Mouse (Mus musculus) embryonic facial prominence, embryonic 15.5 days (tissue): ENCODE data around the gene Abca12. TPM values are rescaled to one million over a fixed set of nuclear protein-coding genes. Genes with fewer than 3 reads are reported as not detected.

Experiments
- ATAC-seq: fragments of 200-750 bp; cut with Nextera tagmentation; 2 replicates; pipeline ENCODE4 v1.8.0; 2017; ENCODE audit warnings: low read depth, moderate TSS enrichment; ENCODE audit not compliant: insufficient number of reproducible peaks, low FRiP score, low TSS enrichment
- H3K27ac ChIP-seq: fragments of 300-500 bp; sonication (generic); replicated peaks from 2 replicates; pipeline ENCODE4 v1.5.1; 2015; ENCODE audit warnings: mild to moderate bottlenecking, inconsistent platforms
- H3K27me3 ChIP-seq: fragments of 300-500 bp; sonication (generic); 2 replicates; pipeline ENCODE4 v1.6.1; 2015; ENCODE audit warnings: inconsistent platforms
- H3K36me3 ChIP-seq: fragments of 300-500 bp; sonication (generic); 2 replicates; pipeline ENCODE4 v1.6.1; 2015; ENCODE audit warnings: mild to moderate bottlenecking, inconsistent platforms
- H3K4me1 ChIP-seq: fragments of 300-500 bp; sonication (generic); 2 replicates; pipeline ENCODE4 v1.6.1; 2015; ENCODE audit warnings: inconsistent platforms
- H3K4me2 ChIP-seq: fragments of 300-500 bp; sonication (generic); replicated peaks from 2 replicates; pipeline ENCODE4 v1.6.1; 2015; ENCODE audit warnings: mild to moderate bottlenecking, inconsistent platforms
- H3K4me3 ChIP-seq: fragments of 300-500 bp; sonication (generic); replicated peaks from 2 replicates; pipeline ENCODE4 v1.5.1; 2015; ENCODE audit warnings: mild to moderate bottlenecking, inconsistent platforms
- H3K9ac ChIP-seq: fragments of 300-500 bp; sonication (generic); 2 replicates; pipeline ENCODE4 v1.6.1; 2015; ENCODE audit warnings: inconsistent platforms
- H3K9me3 ChIP-seq: fragments of 300-500 bp; sonication (generic); replicated peaks from 2 replicates; pipeline ENCODE4 v1.6.1; 2016; ENCODE audit warnings: inconsistent platforms
- WGBS: fragments of 180-500 bp; shearing (Covaris S2); methylation state at CpG from one replicate; pipeline ENCODE4 v1.1.7; 2015; 5-methylcytosine and 5-hydroxymethylcytosine counted together
- polyA plus RNA-seq: library from polyadenylated mRNA; unstranded; fragments of >200 nt; fragmentation: Nextera tagmentation; extraction: Ambion mirVana; gene quantifications from 2 replicates; pipeline ENCODE4 v1.2.1, GENCODE M21; 2015

Abca12 gene
- polyA plus RNA-seq, 1 experiment from 2014 or later, result 5.0 TPM

DNA sequence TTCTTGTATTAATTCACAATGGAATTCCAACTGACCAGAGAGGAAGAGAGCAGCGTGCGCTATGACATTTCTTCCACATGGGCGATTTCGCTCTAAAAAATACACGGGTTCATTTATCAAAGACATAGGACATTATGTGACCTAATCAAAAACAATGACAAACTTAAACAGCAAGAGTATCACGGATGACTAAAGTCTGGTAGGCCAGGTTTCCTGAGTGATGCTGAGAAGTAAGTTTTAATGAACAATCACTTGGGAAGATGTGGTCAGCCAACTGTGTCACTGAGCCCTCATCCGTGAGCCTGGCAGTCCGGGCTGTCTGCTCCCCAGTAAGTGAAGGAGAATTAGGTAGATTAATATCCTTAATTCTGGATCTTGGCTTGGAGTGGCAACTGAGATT is 21.2 kb downstream of the Abca12 start:
- no peak for ATAC-seq
- Histone ChIP-seq H3K27ac (no peak overlapping the region), H3K4me3 (no peak overlapping the region), H3K4me2 (no peak overlapping the region), H3K36me3 (no peaks in the 10 kb centered on the region), H3K27me3 (no peaks in the 10 kb centered on the region), H3K9me3 (no peaks in the 10 kb centered on the region), H3K4me1 (no peaks in the 10 kb centered on the region), H3K9ac (no peak overlapping the region)
- WGBS, result 88% methylated on average over 8 of the region's 8 CpGs

DNA sequence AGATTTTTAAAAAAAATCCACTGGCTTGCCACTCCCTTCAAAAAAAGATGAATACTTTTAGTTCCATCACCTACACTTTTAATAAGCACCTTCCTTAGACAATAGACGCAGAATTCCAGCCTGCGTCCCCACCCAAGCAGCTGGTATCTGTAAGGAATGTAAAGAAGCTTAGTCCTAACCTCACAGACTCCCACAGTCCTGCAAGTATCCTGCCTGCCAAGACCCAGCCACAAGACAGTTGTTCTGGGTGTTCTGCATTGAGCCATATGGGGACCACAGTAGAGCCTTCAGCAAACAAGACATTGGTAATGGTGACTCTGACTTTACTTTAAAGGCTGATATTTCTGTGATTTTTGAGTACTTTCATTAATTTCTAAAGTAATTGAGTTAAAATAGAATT is 22.2 kb downstream of the Abca12 start:
- Histone ChIP-seq H3K4me3 (no peak overlapping the region), H3K27ac (no peak overlapping the region), H3K36me3 (no peaks in the 10 kb centered on the region), H3K4me1 (no peaks in the 10 kb centered on the region), H3K27me3 (no peaks in the 10 kb centered on the region), H3K9me3 (no peaks in the 10 kb centered on the region), H3K4me2 (no peak overlapping the region), H3K9ac (no peak overlapping the region)
- WGBS, result 69% methylated on average over 2 of the region's 2 CpGs
- no peak for ATAC-seq

DNA sequence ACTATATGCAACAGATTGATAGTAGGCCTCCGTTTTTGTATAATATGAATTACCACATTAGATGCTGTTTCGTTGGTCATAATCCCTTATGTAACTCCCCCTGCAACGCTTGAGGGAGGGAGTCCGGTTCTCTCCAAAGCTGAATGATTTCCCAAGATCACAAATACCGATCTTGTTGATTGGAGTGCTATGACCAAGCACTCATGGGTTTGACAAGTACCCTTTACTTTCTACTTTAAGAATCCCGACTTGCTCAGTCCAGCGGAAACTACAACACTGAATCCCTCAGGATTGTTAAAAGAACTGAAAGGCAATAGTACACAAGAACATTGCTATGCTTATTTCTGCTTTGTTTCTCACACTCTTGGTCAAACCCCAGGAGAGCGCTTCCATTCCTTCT is 28.1 kb downstream of the Abca12 start:
- Histone ChIP-seq H3K4me3 (no peak overlapping the region), H3K9ac (no peak overlapping the region), H3K27ac (no peak overlapping the region), H3K9me3 (no peaks in the 10 kb centered on the region), H3K36me3 (no peaks in the 10 kb centered on the region), H3K4me2 (no peak overlapping the region), H3K4me1 (no peaks in the 10 kb centered on the region), H3K27me3 (no peaks in the 10 kb centered on the region)
- ATAC-seq, result no peak
- 91% methylated on average over 8 of the region's 8 CpGs for WGBS

DNA sequence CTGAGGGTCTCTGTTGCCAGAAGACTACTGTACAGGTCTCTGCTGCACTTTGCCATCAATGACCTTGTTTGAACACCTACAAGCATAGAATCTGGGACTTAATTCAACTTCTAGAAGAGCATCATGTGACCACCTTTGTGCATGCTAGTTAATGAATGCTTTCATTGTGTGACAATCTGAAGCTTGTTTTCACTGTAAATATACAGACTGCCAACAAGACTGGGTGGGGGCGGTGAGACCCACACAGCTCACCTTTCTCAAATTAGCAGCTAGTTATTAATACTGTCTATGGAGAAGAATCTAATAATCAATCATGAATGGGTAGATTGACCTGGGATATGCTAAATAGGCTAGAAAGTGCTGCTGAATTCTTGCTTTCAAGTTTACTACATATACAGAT is 30.6 kb downstream of the Abca12 start:
- Histone ChIP-seq H3K27ac (no peak overlapping the region), H3K9me3 (no peaks in the 10 kb centered on the region), H3K4me3 (no peak overlapping the region), H3K9ac (no peak overlapping the region), H3K27me3 (no peaks in the 10 kb centered on the region), H3K4me2 (no peak overlapping the region), H3K4me1 (no peaks in the 10 kb centered on the region), H3K36me3 (no peaks in the 10 kb centered on the region)
- ATAC-seq, result no peak
- 69% methylated on average over 1 of the region's 1 CpGs for WGBS

DNA sequence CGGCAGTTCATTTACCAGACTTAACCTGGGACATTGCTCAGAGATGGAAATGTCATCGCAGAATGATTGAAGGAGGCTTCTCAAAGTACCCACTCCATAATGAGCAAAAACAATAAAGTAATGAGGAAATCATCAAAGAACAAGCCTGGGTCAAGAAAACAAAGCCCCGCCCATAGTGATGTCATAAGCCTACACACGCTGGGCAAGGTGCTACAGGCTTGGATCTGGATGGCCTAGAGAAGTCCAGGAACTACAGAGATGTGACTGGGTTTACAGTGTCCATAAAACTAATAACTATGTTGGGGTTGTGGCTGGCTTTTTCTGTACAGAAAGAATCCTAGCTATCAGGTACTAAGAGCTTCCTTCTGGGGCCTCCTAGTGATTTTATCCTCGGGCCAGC is 41.6 kb downstream of the Abca12 start:
- ATAC-seq, result no peak
- H3K36me3 ChIP-seq, result no peaks in the 10 kb centered on the region
- no peak overlapping the region for H3K4me3 ChIP-seq
- WGBS, result 89% methylated on average over 5 of the region's 5 CpGs
- no peaks in the 10 kb centered on the region for H3K27me3 ChIP-seq
- no peak overlapping the region for H3K27ac ChIP-seq
- H3K9me3 ChIP-seq, result no peaks in the 10 kb centered on the region
- H3K4me2 ChIP-seq, result no peak overlapping the region
- H3K9ac ChIP-seq, result no peak overlapping the region
- H3K4me1 ChIP-seq, result no peaks in the 10 kb centered on the region

DNA sequence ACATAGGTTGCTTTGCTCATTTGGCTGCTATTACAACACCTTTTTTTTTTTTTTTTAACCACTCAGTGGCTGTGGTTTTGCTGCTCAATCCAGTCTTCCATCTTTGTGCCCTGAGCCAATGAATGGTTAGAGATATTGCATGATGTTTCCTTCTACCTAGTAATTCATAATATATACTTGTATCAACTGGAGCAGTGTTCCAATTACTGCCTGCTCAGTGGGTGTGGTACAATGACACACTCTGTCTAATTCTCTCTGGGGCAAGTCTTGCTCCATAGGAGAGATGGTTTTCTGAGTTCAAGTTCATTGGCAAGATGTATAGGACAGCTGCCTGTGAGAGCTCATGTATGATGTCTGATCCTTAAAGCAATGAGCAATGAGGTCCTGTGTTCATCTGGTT is 44.4 kb downstream of the Abca12 start:
- no peak overlapping the region for H3K4me2 ChIP-seq
- no peak for ATAC-seq
- no peak overlapping the region for H3K4me3 ChIP-seq
- no peaks in the 10 kb centered on the region for H3K27me3 ChIP-seq
- no peak overlapping the region for H3K27ac ChIP-seq
- H3K9ac ChIP-seq, result no peak overlapping the region
- H3K4me1 ChIP-seq, result no peaks in the 10 kb centered on the region
- no peaks in the 10 kb centered on the region for H3K9me3 ChIP-seq
- H3K36me3 ChIP-seq, result no peaks in the 10 kb centered on the region

DNA sequence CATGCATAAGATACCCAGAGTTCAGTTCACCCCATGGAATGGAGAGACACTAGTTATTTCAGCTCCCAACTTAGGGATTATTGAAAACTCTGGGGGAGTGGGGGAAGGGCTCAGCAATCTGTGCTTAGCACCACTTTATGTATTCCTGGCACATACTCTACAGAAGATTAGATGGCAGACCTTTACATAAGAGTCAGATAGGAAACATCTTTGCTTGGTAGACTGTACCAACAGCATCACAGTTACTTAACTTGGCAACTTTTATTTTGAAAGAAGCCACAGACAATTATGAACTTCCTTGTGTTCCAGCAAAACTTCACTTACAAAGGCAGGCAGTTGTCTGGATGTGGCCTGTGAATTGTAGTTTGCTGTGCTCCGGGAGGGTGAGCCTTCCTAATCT is 46.9 kb downstream of the Abca12 start:
- ATAC-seq, result no peak
- H3K9ac ChIP-seq, result no peak overlapping the region
- no peaks in the 10 kb centered on the region for H3K9me3 ChIP-seq
- no peaks in the 10 kb centered on the region for H3K27me3 ChIP-seq
- H3K4me2 ChIP-seq, result no peak overlapping the region
- no peak overlapping the region for H3K4me3 ChIP-seq
- no peaks in the 10 kb centered on the region for H3K4me1 ChIP-seq
- 44% methylated on average over 1 of the region's 1 CpGs for WGBS
- no peak overlapping the region for H3K27ac ChIP-seq
- H3K36me3 ChIP-seq, result no peaks in the 10 kb centered on the region

DNA sequence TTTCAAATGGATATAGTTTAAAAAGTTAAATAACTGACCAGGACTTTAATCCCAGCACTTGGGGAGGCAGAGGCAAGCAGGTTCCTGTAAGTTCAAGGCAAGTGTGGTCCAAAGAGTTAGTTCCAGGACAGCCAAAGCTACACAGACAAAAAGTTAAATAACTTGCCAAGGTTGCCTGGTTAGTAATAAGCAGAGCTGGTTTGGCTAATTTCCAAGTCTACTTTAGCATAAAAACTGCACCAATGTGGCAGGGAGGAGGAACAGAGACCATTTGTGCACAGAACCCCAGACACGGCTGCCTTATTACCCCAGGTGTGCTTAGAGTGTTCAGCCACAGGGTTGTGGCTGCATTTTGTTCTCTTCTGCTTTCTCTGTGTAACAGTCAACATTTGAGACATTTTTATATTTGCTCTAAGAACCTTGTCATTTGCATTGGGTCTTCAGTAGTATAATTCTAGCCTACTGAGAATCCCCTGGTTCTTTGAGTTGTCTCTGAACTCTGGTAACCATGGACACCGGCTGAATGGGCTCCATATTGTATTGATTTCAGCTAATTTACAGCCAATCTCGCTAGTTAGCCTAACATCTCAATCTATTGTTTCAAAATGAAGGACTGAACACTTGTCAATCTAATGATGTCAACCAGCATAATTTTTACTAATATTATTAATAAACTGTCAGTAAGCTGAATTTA is 71.7 kb downstream of the Abca12 start:
- Histone ChIP-seq H3K27ac (no peak overlapping the region), H3K9me3 (no peaks in the 10 kb centered on the region), H3K4me2 (no peak overlapping the region), H3K4me3 (no peak overlapping the region), H3K36me3 (no peaks in the 10 kb centered on the region), H3K9ac (no peak overlapping the region), H3K4me1 (no peaks in the 10 kb centered on the region), H3K27me3 (no peaks in the 10 kb centered on the region)
- no peak for ATAC-seq
- 60% methylated on average over 3 of the region's 3 CpGs for WGBS

DNA sequence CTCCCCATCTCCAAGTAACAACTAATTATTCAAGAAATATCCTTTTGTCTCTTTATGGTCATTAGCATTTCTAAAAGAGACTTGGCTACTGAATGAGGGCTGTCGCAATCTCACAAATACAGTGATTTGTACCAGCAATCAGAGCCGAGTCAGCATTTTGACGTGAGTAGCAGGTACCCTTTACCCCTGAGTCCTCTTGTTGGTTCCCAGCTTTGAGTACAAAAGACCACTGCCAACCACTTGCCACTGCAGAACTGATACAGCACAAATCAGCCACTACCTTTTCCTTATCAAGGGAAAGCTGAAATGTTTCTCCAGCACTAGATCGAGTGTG is 72.5 kb downstream of the Abca12 start:
- H3K27ac ChIP-seq, result no peak overlapping the region
- no peak overlapping the region for H3K4me3 ChIP-seq
- H3K4me2 ChIP-seq, result no peak overlapping the region
- H3K9ac ChIP-seq, result no peak overlapping the region
- no peaks in the 10 kb centered on the region for H3K9me3 ChIP-seq
- no peaks in the 10 kb centered on the region for H3K27me3 ChIP-seq
- no peaks in the 10 kb centered on the region for H3K4me1 ChIP-seq
- no peaks in the 10 kb centered on the region for H3K36me3 ChIP-seq
- ATAC-seq, result no peak
- 84% methylated on average over 4 of the region's 4 CpGs for WGBS

DNA sequence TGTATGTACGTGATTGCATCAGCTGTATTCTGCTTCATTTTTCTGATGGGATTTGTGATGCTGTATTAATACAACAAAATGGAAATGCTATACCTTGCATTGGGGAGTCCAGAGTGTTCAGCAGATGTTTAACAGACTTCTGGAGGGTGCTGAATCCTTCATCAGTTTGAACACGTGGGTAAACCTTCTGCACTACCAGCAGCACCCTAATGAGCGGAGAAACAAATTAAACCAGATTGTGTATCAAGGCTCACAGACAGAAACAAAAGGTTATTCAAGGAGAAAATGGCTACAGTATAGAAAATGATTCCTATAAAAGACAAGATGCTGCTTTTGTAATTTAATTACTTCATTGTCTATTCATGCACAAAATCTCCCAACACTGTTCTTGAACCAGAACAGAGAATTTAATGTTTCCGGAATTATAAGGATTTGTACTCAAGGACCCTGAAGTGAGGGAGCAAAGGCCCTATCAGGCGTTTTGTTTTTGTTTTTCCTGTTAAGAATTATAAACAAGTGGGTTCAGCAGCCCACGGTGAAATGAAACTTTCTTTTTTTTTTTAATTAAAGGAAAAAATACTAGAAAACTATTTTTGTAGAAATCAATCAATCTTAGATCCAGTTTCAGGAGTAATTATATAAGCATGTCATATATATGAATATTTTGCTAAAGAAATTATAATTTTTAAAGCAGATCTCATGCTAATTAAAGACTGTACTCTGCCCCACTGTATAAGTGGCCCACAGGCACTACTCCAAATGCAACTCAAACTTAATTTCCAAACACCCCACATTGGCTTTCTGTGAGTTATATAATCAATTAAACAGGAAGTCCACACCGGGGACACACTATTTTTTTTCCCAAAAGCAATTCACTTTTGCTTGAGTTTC is 73.1 kb downstream of the Abca12 start:
- no peak overlapping the region for H3K27ac ChIP-seq
- WGBS, result 65% methylated on average over 7 of the region's 7 CpGs
- ATAC-seq, result no peak
- H3K4me2 ChIP-seq, result no peak overlapping the region
- H3K9me3 ChIP-seq, result no peaks in the 10 kb centered on the region
- no peaks in the 10 kb centered on the region for H3K27me3 ChIP-seq
- no peak overlapping the region for H3K4me3 ChIP-seq
- no peaks in the 10 kb centered on the region for H3K4me1 ChIP-seq
- no peak overlapping the region for H3K9ac ChIP-seq
- no peaks in the 10 kb centered on the region for H3K36me3 ChIP-seq

DNA sequence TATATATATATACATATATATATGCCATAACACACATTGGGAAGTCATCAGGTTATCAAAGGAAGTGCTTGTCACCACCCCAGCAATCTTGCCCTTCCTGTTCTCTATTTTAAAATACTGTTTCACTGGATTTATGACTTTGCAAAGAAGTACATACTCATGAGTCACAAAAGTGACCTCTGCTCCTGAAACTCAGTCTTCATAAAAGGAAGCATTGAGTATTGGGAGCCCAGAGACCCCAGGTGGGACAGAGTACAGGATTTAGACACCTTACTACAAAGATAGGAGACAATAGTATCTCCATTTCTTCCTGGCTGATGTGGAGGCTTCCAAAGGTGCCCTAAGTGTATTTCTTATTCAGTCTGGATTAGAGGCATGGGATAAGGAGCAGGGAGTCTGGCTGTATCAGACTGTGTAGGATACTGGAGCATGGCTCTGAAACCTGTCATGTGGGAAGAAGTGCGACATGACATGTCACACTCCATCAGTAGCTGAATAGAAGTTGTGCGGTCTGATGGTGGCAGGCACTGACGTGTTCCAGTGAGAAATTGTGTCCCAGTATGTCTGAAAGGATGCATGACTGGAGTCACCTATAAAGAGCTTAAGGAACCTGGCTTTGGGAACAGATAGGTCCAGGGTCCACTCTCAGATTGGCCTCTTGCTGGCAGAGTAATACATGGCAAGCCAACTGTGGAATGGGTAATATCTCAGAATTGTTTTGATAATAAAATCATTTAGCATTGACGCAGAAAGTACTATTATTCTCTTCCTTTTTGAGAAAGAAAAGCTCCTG is 76.0 kb downstream of the Abca12 start:
- Histone ChIP-seq H3K4me1 (no peaks in the 10 kb centered on the region), H3K9ac (no peak overlapping the region), H3K4me3 (no peak overlapping the region), H3K36me3 (no peaks in the 10 kb centered on the region), H3K27ac (no peak overlapping the region), H3K9me3 (no peaks in the 10 kb centered on the region), H3K27me3 (no peaks in the 10 kb centered on the region), H3K4me2 (no peak overlapping the region)
- WGBS, result 80% methylated on average over 4 of the region's 4 CpGs
- no peak for ATAC-seq
